Mouse (Mus musculus): ENCODE measurements around the gene Smn1. TPM values are rescaled to one million over a fixed set of nuclear protein-coding genes. Genes with fewer than 3 reads are reported as not detected.

Smn1 gene
- polyA plus RNA-seq (2017; shearing (Covaris generic)): 10 to 100 TPM; 38.5 to 51.9 TPM

DNA sequence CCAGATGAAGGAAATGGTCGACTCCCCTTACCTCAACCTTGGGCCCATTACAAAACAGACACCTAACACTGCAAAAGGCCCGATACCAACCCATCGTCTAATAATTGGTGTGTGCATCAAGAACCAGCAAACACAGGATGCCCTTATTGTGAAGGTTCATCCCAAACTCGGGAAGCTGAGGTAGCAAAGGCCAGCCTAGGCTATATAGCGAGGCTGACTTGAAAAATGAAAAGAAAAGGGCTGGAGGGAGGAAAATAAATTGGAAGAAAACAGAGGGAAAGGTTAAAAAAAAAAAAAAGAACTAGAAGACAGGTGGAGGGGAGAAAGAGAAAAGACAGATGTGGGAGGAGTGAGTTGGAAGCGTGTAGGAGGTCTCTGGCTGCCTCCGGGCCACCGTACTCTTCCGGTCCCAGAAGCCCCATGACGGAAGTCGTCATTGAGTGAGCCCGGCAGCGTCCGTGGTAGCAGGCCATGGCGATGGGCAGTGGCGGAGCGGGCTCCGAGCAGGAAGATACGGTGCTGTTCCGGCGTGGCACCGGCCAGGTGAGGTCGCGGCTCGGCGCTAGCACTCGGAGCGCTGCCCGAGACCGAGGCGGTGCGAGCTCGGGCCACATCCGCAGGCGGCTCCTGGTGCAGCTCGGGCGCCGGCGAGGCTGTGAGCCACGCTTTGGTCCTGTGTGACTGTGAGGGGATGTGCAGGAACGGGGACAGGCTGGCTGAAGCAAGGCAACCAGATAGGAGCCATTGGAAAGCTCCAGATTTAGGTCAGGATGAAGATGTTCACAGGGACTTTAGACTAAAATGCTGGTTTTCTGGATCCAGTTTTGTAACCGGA lies at the start of gene Smn1:
Gene Smn1, plus strand, starts transcription at position 430 of the 835 bp plus-strand sequence.

DNA sequence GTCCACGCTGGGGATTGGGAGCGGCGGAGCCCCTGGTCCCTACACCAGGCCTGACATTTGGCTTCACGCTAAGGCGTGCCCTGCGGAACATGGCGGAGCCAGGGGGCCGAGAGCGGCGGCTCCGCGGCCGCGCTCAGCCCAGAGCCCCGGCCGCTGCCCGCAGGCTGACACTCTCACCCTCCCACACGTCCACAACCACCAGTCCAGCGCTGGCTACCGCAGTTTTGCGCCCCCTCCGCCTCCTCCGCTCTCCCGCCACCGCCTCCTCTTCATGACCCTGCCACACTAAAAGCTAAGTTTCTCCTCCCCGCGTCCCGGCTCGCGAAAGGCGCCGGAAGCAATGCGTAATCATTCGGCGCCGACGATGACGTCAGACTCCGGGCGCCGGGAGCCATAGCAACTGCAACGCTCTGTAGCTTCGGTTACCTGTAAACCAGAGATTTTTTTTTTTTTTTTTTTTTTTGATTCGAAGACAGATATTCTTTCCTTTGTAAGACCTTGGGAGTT lies 20.9 kb upstream of the Smn1 start, which contains the start of gene Bdp1:
Gene Bdp1, minus strand, starts transcription at position 323 of the 507 bp plus-strand sequence.

DNA sequence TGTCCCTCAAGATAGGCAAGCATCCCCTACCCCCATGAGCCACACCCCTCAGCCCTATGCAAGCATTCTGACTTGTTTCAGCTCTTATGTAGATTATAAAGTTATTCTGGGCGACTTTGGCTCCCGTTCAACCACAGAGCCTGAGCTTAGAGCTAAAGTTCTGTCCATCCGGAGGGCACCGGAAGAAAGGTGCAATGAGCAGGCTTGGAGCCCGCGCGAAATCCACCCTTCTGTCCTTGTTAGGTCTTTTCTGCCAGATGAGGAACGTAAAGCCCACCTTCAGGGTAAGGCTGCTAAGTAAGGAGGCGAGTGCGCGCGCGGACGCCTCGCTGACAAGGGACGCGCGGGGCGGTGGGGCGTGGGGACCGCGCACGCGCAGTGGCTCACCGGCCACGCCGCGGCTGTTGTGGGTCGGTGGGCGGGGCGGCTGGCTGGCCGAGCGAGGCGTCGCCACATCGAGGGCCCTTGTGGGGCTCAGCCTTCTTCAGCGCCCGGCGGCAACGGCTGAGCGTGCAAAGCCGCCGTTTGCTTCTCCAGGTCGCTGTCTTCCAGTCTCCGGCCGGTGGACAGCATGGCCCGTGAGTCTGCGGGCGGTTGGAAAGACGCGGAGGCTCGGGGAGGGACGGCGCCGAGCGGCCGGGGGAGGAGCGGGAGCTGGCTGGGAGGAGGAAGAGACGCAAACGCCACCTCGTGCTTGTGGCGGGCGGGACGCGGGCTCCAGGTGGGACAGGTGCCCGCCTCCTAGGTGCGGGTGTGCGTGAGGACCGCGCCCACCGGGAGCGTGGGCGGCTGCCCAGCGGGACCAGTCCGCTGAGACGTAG lies 16.8 kb upstream of the Smn1 start, which contains the start of gene Serf1:
Gene Serf1, plus strand, starts transcription at position 361 of the 821 bp plus-strand sequence.

Other genes with a start within 250 kb of the Smn1 start
- not detected for gene Cartpt, start 223.8 kb upstream of the Smn1 start, polyA plus RNA-seq (2017; shearing (Covaris generic))
- gene Mccc2, start 109.2 kb upstream of the Smn1 start, polyA plus RNA-seq (2017; shearing (Covaris generic)): 1 to 10 TPM; 6.5 to 8.8 TPM
- gene Bdp1, start 20.8 kb upstream of the Smn1 start, polyA plus RNA-seq (2017; shearing (Covaris generic)): 10 to 100 TPM; 53.4 to 57.6 TPM
- 10 to 100 TPM in 1 of 2 experiments, 1 to 10 TPM in 1; 5.2 to 14.7 TPM for gene Serf1, start 16.8 kb upstream of the Smn1 start, polyA plus RNA-seq (2017; shearing (Covaris generic))
- gene Naip2, start 77.2 kb downstream of the Smn1 start, polyA plus RNA-seq (2017; shearing (Covaris generic)): 1 to 10 TPM; 4.0 to 8.2 TPM
- 1 to 10 TPM; 3.1 to 3.7 TPM for gene Naip5, start 121.5 kb downstream of the Smn1 start, polyA plus RNA-seq (2017; shearing (Covaris generic))
- 1 to 10 TPM in 1 of 2 experiments, under 1 TPM in 1; 0.93 to 1.6 TPM for gene Naip6, start 192.8 kb downstream of the Smn1 start, polyA plus RNA-seq (2017; shearing (Covaris generic))

Measured in activated CD4-positive, CD25-positive, alpha-beta regulatory T cell (primary cell).